In the genomic region with DNA sequence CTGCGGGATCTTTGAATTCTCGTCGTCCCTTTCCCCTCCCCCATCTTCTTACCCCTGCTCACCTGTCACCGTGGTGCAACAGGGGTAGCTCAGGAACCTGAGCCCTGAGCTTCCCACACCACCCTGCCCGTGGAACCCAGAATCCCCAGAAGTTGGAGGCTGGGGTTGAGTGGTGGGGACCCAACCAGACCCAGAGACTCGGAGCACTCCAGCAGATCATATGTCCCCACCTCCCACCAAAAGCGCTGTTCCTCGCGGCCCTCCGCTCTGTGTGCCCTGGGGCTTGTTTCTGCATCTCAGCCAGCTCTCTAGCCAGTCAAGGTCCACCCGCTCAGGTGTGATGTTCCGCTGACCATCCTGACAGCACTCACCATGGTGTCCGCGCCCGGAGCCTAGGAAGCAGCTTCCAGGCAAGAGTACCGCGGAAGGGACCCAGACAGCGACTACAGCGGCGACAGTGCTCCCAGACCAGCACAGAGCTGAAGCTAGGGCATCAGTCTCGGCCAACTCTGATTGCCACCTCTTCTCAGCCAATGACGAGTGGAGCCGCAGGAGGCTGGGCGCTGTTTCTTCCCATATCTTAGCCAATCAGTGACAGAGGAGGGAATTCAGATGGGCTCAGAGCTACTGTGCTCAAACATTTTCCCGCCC, we compare ENCODE assay signal across 8 mouse cellular contexts. TPM values are rescaled to one million over a fixed set of nuclear protein-coding genes. Genes with fewer than 3 reads are reported as not detected.
DNase-seq lines count a peak whose midpoint lies in the region; ATAC-seq and TF ChIP-seq lines count a peak whose summit lies in the region.

TSS of gene Gucy1b1 (minus strand) at position 489 of the 651 bp plus-strand sequence.

- WGBS in forebrain, embryonic 11.5 days = under 1% methylated on average over 24 of the region's 25 CpGs
- under 1% methylated on average over 25 of the region's 25 CpGs for WGBS in heart, embryonic 14.5 days
- 2% methylated on average over 25 of the region's 25 CpGs for WGBS in kidney, embryonic 16.5 days
- 1% methylated on average over 25 of the region's 25 CpGs for WGBS in limb, embryonic 14.5 days
- 1% methylated on average over 25 of the region's 25 CpGs for WGBS in midbrain, embryonic 15.5 days

- no peaks in the 10 kb centered on the region for H3K36me3 ChIP-seq in forebrain, embryonic 11.5 days (ENCODE audit: control insufficient read depth, insufficient read depth, low read length)
- 0 out of 2 replicates have a peak, but pooled peaks cover 6% of the 10 kb centered on the region for H3K36me3 ChIP-seq in heart, embryonic 14.5 days (ENCODE audit: control insufficient read depth, insufficient read depth, low read length)
- no peaks in the 10 kb centered on the region for H3K36me3 ChIP-seq in kidney, embryonic 16.5 days (ENCODE audit: insufficient read depth, low read length)
- no peaks in the 10 kb centered on the region for H3K36me3 ChIP-seq in limb, embryonic 14.5 days (ENCODE audit: control insufficient read depth, insufficient read depth, low read length)
- no peaks in the 10 kb centered on the region for H3K36me3 ChIP-seq in midbrain, embryonic 15.5 days (replicated peaks)

- peak within 1 kb of the TSS; percentile 96 for H3K4me2 ChIP-seq in forebrain, embryonic 11.5 days (ENCODE audit: low read depth, low read length, severe bottlenecking)
- H3K4me2 ChIP-seq in heart, embryonic 14.5 days (ENCODE audit: low read length) = peak within 1 kb of the TSS; percentile 89
- peak within 1 kb of the TSS; percentile 92 for H3K4me2 ChIP-seq in kidney, embryonic 16.5 days (replicated peaks; ENCODE audit: low read depth, low read length)
- H3K4me2 ChIP-seq in limb, embryonic 14.5 days (replicated peaks; ENCODE audit: low read depth, low read length, severe bottlenecking) = peak within 1 kb of the TSS; percentile 96
- H3K4me2 ChIP-seq in midbrain, embryonic 15.5 days = peak within 1 kb of the TSS; percentile 97

- H3K4me3 ChIP-seq in brown adipose tissue, adult 24 weeks (ENCODE audit: insufficient read depth, low read depth, low read length) = peak within 1 kb of the TSS; percentile 49
- peak within 1 kb of the TSS; percentile 42 for H3K4me3 ChIP-seq in forebrain, embryonic 11.5 days (ENCODE audit: low read depth, low read length)
- peak within 1 kb of the TSS; percentile 53 to 82 for H3K4me3 ChIP-seq in heart, embryonic 14.5 days (ENCODE audit: control insufficient read depth in 1 of 2, insufficient read depth in 1 of 2, low read depth in 1 of 2, low read length in 2 of 2)
- H3K4me3 ChIP-seq in kidney, embryonic 16.5 days (ENCODE audit: low read length) = peak within 1 kb of the TSS; percentile 64
- peak within 1 kb of the TSS; percentile 41 for H3K4me3 ChIP-seq in limb, embryonic 14.5 days (replicated peaks; ENCODE audit: low read length)
- peak within 1 kb of the TSS; percentile 59 for H3K4me3 ChIP-seq in midbrain, embryonic 15.5 days

- peak within 1 kb of the TSS; percentile 18 for H3K27ac ChIP-seq in brown adipose tissue, adult 24 weeks (replicated peaks; ENCODE audit: low read depth, low read length)
- H3K27ac ChIP-seq in forebrain, embryonic 11.5 days (ENCODE audit: low read depth, low read length) = no peak within 1 kb of the TSS
- peak within 1 kb of the TSS; percentile 69 to 84 for H3K27ac ChIP-seq in heart, embryonic 14.5 days (replicated peaks in 1 of 2; ENCODE audit: control insufficient read depth in 1 of 2, insufficient read depth in 1 of 2, low read depth in 2 of 2, low read length in 2 of 2)
- H3K27ac ChIP-seq in kidney, embryonic 16.5 days (ENCODE audit: low read length) = peak within 1 kb of the TSS; percentile 79
- H3K27ac ChIP-seq in limb, embryonic 14.5 days (replicated peaks; ENCODE audit: low read depth, low read length) = no peak within 1 kb of the TSS
- H3K27ac ChIP-seq in midbrain, embryonic 15.5 days = peak within 1 kb of the TSS; percentile 82

- H3K27me3 ChIP-seq in forebrain, embryonic 11.5 days (ENCODE audit: control insufficient read depth, insufficient read depth, low read length) = no peaks in the 10 kb centered on the region
- H3K27me3 ChIP-seq in heart, embryonic 14.5 days (ENCODE audit: control insufficient read depth, insufficient read depth, low read length) = no peaks in the 10 kb centered on the region
- H3K27me3 ChIP-seq in kidney, embryonic 16.5 days (ENCODE audit: insufficient read depth, low read length) = no peaks in the 10 kb centered on the region
- H3K27me3 ChIP-seq in limb, embryonic 14.5 days (ENCODE audit: control insufficient read depth, insufficient read depth, low read length) = peaks cover 11% of the 10 kb centered on the region; the same call in 1 of the 2 replicates
- no peaks in the 10 kb centered on the region for H3K27me3 ChIP-seq in midbrain, embryonic 15.5 days (replicated peaks)

- ATAC-seq in forebrain, embryonic 11.5 days (replicated peaks; ENCODE audit: low FRiP score) = peak; percentile 98
- peak; percentile 93 for ATAC-seq in heart, embryonic 14.5 days (ENCODE audit: insufficient number of reproducible peaks, insufficient read depth, low FRiP score, low read depth)
- peak; percentile 97 for ATAC-seq in kidney, embryonic 16.5 days (ENCODE audit: low FRiP score, low TSS enrichment)
- ATAC-seq in limb, embryonic 14.5 days (ENCODE audit: low FRiP score, low read depth) = peak; percentile 96
- peak; percentile 100 for ATAC-seq in midbrain, embryonic 15.5 days (replicated peaks)

- peak; percentile 8 to 12 for DNase-seq in B cell, adult 2 months
- DNase-seq in forebrain, embryonic 11.5 days (ENCODE audit: low spot score) = peak; percentile 81
- peak; percentile 82 for DNase-seq in limb, embryonic 14.5 days (ENCODE audit: low spot score)
- DNase-seq in spleen, postnatal 36 days (ENCODE audit: low spot score in 2 of 2) = peak; percentile 38 to 44

- H3K4me1 ChIP-seq in brown adipose tissue, adult 24 weeks (ENCODE audit: control insufficient read depth, insufficient read depth, insufficient read length, low read length) = no peaks in the 10 kb centered on the region
- no peaks in the 10 kb centered on the region; the same call in 1 of the 2 replicates for H3K4me1 ChIP-seq in forebrain, embryonic 11.5 days (replicated peaks; ENCODE audit: control insufficient read depth, insufficient read depth, low read length)
- peaks cover under 1 to 15% of the 10 kb centered on the region in 2 experiments; a peak in 2 of 4 replicates for H3K4me1 ChIP-seq in heart, embryonic 14.5 days (ENCODE audit: control insufficient read depth in 2 of 2, insufficient read depth in 2 of 2, low read length in 2 of 2)
- peaks cover 3% of the 10 kb centered on the region; the same call in 1 of the 2 replicates for H3K4me1 ChIP-seq in kidney, embryonic 16.5 days (ENCODE audit: insufficient read depth, low read length)
- peaks cover 3% of the 10 kb centered on the region; the same call in 1 of the 2 replicates for H3K4me1 ChIP-seq in limb, embryonic 14.5 days (ENCODE audit: control insufficient read depth, insufficient read depth, low read length)
- H3K4me1 ChIP-seq in midbrain, embryonic 15.5 days = peaks cover 13% of the 10 kb centered on the region

- TF ChIP-seq POLR2A in limb, embryonic 14.5 days (IDR thresholded peaks at IDR 0.05; ENCODE audit: borderline replicate concordance, extremely low read depth, insufficient read depth, insufficient read length) = no peak

- no peaks in the 10 kb centered on the region for H3K9me3 ChIP-seq in forebrain, embryonic 11.5 days (ENCODE audit: control insufficient read depth, low read length)
- H3K9me3 ChIP-seq in heart, embryonic 14.5 days (ENCODE audit: control insufficient read depth, low read length) = no peaks in the 10 kb centered on the region
- H3K9me3 ChIP-seq in kidney, embryonic 16.5 days (ENCODE audit: low read length) = no peaks in the 10 kb centered on the region
- no peaks in the 10 kb centered on the region for H3K9me3 ChIP-seq in limb, embryonic 14.5 days (ENCODE audit: control insufficient read depth, low read length)
- no peaks in the 10 kb centered on the region for H3K9me3 ChIP-seq in midbrain, embryonic 15.5 days

- H3K9ac ChIP-seq in forebrain, embryonic 11.5 days (ENCODE audit: low read length) = peak within 1 kb of the TSS; percentile 56
- H3K9ac ChIP-seq in heart, embryonic 14.5 days (ENCODE audit: low read length) = peak within 1 kb of the TSS; percentile 81
- H3K9ac ChIP-seq in kidney, embryonic 16.5 days (replicated peaks; ENCODE audit: low read length) = peak within 1 kb of the TSS; percentile 71
- peak within 1 kb of the TSS; percentile 54 for H3K9ac ChIP-seq in limb, embryonic 14.5 days (ENCODE audit: low read depth, low read length, severe bottlenecking)
- peak within 1 kb of the TSS; percentile 69 for H3K9ac ChIP-seq in midbrain, embryonic 15.5 days

RNA-seq across cellular contexts. Expression of gene Gucy1b1, which starts in this region (rescaled TPM):
- polyA plus RNA-seq in brown adipose tissue, adult 24 weeks (2012; ENCODE audit: insufficient read depth, insufficient read length, missing spikeins) = 3.2 and 5.1 TPM in 2 replicates
- 5.8 and 7.2 TPM in 2 replicates for polyA plus RNA-seq in forebrain, embryonic 11.5 days (2014; fragmentation: Nextera tagmentation; extraction: Ambion mirVana)
- 59.5 and 62.2 TPM in 2 replicates for polyA plus RNA-seq in heart, embryonic 14.5 days (2014; fragmentation: Nextera tagmentation; extraction: Ambion mirVana)
- 38.0 and 39.8 TPM in 2 replicates for polyA plus RNA-seq in kidney, embryonic 16.5 days (2015; fragmentation: Nextera tagmentation; extraction: Ambion mirVana)
- polyA plus RNA-seq in limb, embryonic 14.5 days (2012; rRNA removed) = 7.2 and 7.4 TPM in 2 replicates
- polyA plus RNA-seq in limb, embryonic 14.5 days (2014; fragmentation: Nextera tagmentation; extraction: Ambion mirVana) = 9.6 and 10.1 TPM in 2 replicates
- polyA plus RNA-seq in midbrain, embryonic 15.5 days (2015; fragmentation: Nextera tagmentation; extraction: Ambion mirVana) = 42.9 and 47.1 TPM in 2 replicates

Comparison
In these comparisons a context has a peak if more than half of its experiments do, and no peak if none do; other contexts are left out.
1. DNase-seq: peak in every context shown above with its lines; median percentile 82 in limb, embryonic 14.5 days; 81 in forebrain, embryonic 11.5 days; 41 in spleen, postnatal 36 days; 10 in B cell, adult 2 months.
2. H3K27ac ChIP-seq: peak in brown adipose tissue, adult 24 weeks (single experiment), heart, embryonic 14.5 days (2 of 2), kidney, embryonic 16.5 days (single experiment) and midbrain, embryonic 15.5 days (single experiment); none in forebrain, embryonic 11.5 days (single experiment) and limb, embryonic 14.5 days (single experiment).
3. Peak in every context shown above with its lines, with median percentiles within 50 percentile points of each other: H3K4me3 ChIP-seq, ATAC-seq, H3K4me2 ChIP-seq and H3K9ac ChIP-seq.